Mouse (Mus musculus): ENCODE data around the gene Ptger3. TPM values are rescaled to one million over a fixed set of nuclear protein-coding genes. Genes with fewer than 3 reads are reported as not detected.

Gene Ptger3
- polyA plus RNA-seq (2014; fragmentation: Nextera tagmentation; extraction: Ambion mirVana): 10.0 and 13.9 TPM in 2 replicates

GRCm38 (mm10) chr3:157566725-157567565, at the start of gene Ptger3:
Gene Ptger3 (plus strand): TSS chr3:157566892.
- Histone ChIP-seq H3K4me1 (ENCODE audit: control insufficient read depth, insufficient read depth, low read length) (peaks cover 6% of the 10 kb centered on the region; the same call in 1 of the 2 replicates), H3K27me3 (ENCODE audit: control insufficient read depth, insufficient read depth, low read length) (peaks cover 12% of the 10 kb centered on the region; the same call in 1 of the 2 replicates), H3K36me3 (ENCODE audit: control insufficient read depth, insufficient read depth, low read length) (no peaks in the 10 kb centered on the region), H3K4me2 (replicated peaks; ENCODE audit: low read depth, low read length) (peak within 1 kb of the TSS; percentile 97), H3K9ac (replicated peaks; ENCODE audit: low read depth, low read length) (peak within 1 kb of the TSS; percentile 36), H3K4me3 (ENCODE audit: low read depth, low read length) (peak within 1 kb of the TSS; percentile 55), H3K9me3 (ENCODE audit: control insufficient read depth, low read depth, low read length) (no peaks in the 10 kb centered on the region), H3K27ac (ENCODE audit: low read length) (no peak within 1 kb of the TSS)
- ATAC-seq (ENCODE audit: insufficient number of reproducible peaks, insufficient read depth, low FRiP score, low read depth): peak; percentile 82
- WGBS: under 1% methylated on average over 84 of the region's 84 CpGs

- no peak for ATAC-seq (ENCODE audit: insufficient number of reproducible peaks, insufficient read depth, low FRiP score, low read depth)
- no peak overlapping the region for H3K9ac ChIP-seq (replicated peaks; ENCODE audit: low read depth, low read length)
- no peaks in the 10 kb centered on the region for H3K9me3 ChIP-seq (ENCODE audit: control insufficient read depth, low read depth, low read length)
Observed at GRCm38 (mm10) chr3:157517992-157518391, 48.7 kb upstream of the Ptger3 start.

GRCm38 (mm10) chr3:157520433-157520832, 46.3 kb upstream of the Ptger3 start:
- Histone ChIP-seq H3K4me3 (ENCODE audit: low read depth, low read length) (no peak overlapping the region), H3K27me3 (ENCODE audit: control insufficient read depth, insufficient read depth, low read length) (no peaks in the 10 kb centered on the region), H3K27ac (ENCODE audit: low read length) (no peak overlapping the region), H3K4me2 (replicated peaks; ENCODE audit: low read depth, low read length) (no peak overlapping the region), H3K36me3 (ENCODE audit: control insufficient read depth, insufficient read depth, low read length) (no peaks in the 10 kb centered on the region), H3K9ac (replicated peaks; ENCODE audit: low read depth, low read length) (no peak overlapping the region), H3K9me3 (ENCODE audit: control insufficient read depth, low read depth, low read length) (no peaks in the 10 kb centered on the region), H3K4me1 (ENCODE audit: control insufficient read depth, insufficient read depth, low read length) (no peaks in the 10 kb centered on the region)
- 4% methylated on average over 1 of the region's 1 CpGs for WGBS
- ATAC-seq (ENCODE audit: insufficient number of reproducible peaks, insufficient read depth, low FRiP score, low read depth): no peak

More at GRCm38 (mm10) chr3:157517992-157518391, 48.7 kb upstream of the Ptger3 start:
- 56% methylated on average over 2 of the region's 2 CpGs for WGBS
- Histone ChIP-seq H3K27ac (ENCODE audit: low read length) (no peak overlapping the region), H3K4me3 (ENCODE audit: low read depth, low read length) (no peak overlapping the region), H3K36me3 (ENCODE audit: control insufficient read depth, insufficient read depth, low read length) (no peaks in the 10 kb centered on the region), H3K4me1 (ENCODE audit: control insufficient read depth, insufficient read depth, low read length) (0 out of 2 replicates have a peak, but pooled peaks cover 2% of the 10 kb centered on the region), H3K27me3 (ENCODE audit: control insufficient read depth, insufficient read depth, low read length) (no peaks in the 10 kb centered on the region), H3K4me2 (replicated peaks; ENCODE audit: low read depth, low read length) (no peak overlapping the region)

GRCm38 (mm10) chr3:157523834-157524233, 42.9 kb upstream of the Ptger3 start:
- H3K27ac ChIP-seq (ENCODE audit: low read length): no peak overlapping the region
- no peak overlapping the region for H3K4me2 ChIP-seq (replicated peaks; ENCODE audit: low read depth, low read length)
- no peak overlapping the region for H3K9ac ChIP-seq (replicated peaks; ENCODE audit: low read depth, low read length)
- no peak for ATAC-seq (ENCODE audit: insufficient number of reproducible peaks, insufficient read depth, low FRiP score, low read depth)
- no peaks in the 10 kb centered on the region for H3K36me3 ChIP-seq (ENCODE audit: control insufficient read depth, insufficient read depth, low read length)
- no peaks in the 10 kb centered on the region for H3K27me3 ChIP-seq (ENCODE audit: control insufficient read depth, insufficient read depth, low read length)
- H3K4me1 ChIP-seq (ENCODE audit: control insufficient read depth, insufficient read depth, low read length): no peaks in the 10 kb centered on the region
- H3K4me3 ChIP-seq (ENCODE audit: low read depth, low read length): no peak overlapping the region
- no peaks in the 10 kb centered on the region for H3K9me3 ChIP-seq (ENCODE audit: control insufficient read depth, low read depth, low read length)
- WGBS: 54% methylated on average over 1 of the region's 1 CpGs

- Histone ChIP-seq H3K9me3 (ENCODE audit: control insufficient read depth, low read depth, low read length) (no peaks in the 10 kb centered on the region), H3K4me2 (replicated peaks; ENCODE audit: low read depth, low read length) (no peak overlapping the region), H3K36me3 (ENCODE audit: control insufficient read depth, insufficient read depth, low read length) (no peaks in the 10 kb centered on the region), H3K27ac (ENCODE audit: low read length) (no peak overlapping the region), H3K4me3 (ENCODE audit: low read depth, low read length) (no peak overlapping the region), H3K9ac (replicated peaks; ENCODE audit: low read depth, low read length) (no peak overlapping the region), H3K27me3 (ENCODE audit: control insufficient read depth, insufficient read depth, low read length) (0 out of 2 replicates have a peak, but pooled peaks cover 4% of the 10 kb centered on the region), H3K4me1 (ENCODE audit: control insufficient read depth, insufficient read depth, low read length) (peaks cover 8% of the 10 kb centered on the region; the same call in 1 of the 2 replicates)
- ATAC-seq (ENCODE audit: insufficient number of reproducible peaks, insufficient read depth, low FRiP score, low read depth): no peak
- WGBS: 81% methylated on average over 2 of the region's 2 CpGs
Observed at GRCm38 (mm10) chr3:157531585-157531984, 35.1 kb upstream of the Ptger3 start.

GRCm38 (mm10) chr3:157533964-157534785, 32.5 kb upstream of the Ptger3 start, which contains the start of gene Zranb2:
Gene Zranb2 (plus strand): TSS chr3:157534160.
- Histone ChIP-seq H3K27ac (ENCODE audit: low read length) (peak within 1 kb of the TSS; percentile 91), H3K4me1 (ENCODE audit: control insufficient read depth, insufficient read depth, low read length) (peaks cover 10% of the 10 kb centered on the region; the same call in 1 of the 2 replicates), H3K36me3 (ENCODE audit: control insufficient read depth, insufficient read depth, low read length) (peaks cover 12% of the 10 kb centered on the region), H3K9me3 (ENCODE audit: control insufficient read depth, low read depth, low read length) (no peaks in the 10 kb centered on the region), H3K4me3 (ENCODE audit: low read depth, low read length) (peak within 1 kb of the TSS; percentile 88), H3K27me3 (ENCODE audit: control insufficient read depth, insufficient read depth, low read length) (0 out of 2 replicates have a peak, but pooled peaks cover 4% of the 10 kb centered on the region), H3K9ac (replicated peaks; ENCODE audit: low read depth, low read length) (peak within 1 kb of the TSS; percentile 88), H3K4me2 (replicated peaks; ENCODE audit: low read depth, low read length) (peak within 1 kb of the TSS; percentile 74)
- ATAC-seq (ENCODE audit: insufficient number of reproducible peaks, insufficient read depth, low FRiP score, low read depth): peak; percentile 96
- WGBS: under 1% methylated on average over 86 of the region's 91 CpGs

GRCm38 (mm10) chr3:157534786-157535415, 31.8 kb upstream of the Ptger3 start:
- peaks cover 19% of the 10 kb centered on the region for H3K36me3 ChIP-seq (ENCODE audit: control insufficient read depth, insufficient read depth, low read length)
- 0 out of 2 replicates have a peak, but pooled peaks cover 4% of the 10 kb centered on the region for H3K27me3 ChIP-seq (ENCODE audit: control insufficient read depth, insufficient read depth, low read length)
- peaks cover 10% of the 10 kb centered on the region; the same call in 1 of the 2 replicates for H3K4me1 ChIP-seq (ENCODE audit: control insufficient read depth, insufficient read depth, low read length)
- ATAC-seq (ENCODE audit: insufficient number of reproducible peaks, insufficient read depth, low FRiP score, low read depth): peak; percentile 15; the same call in 1 of the 2 replicates
- peak overlapping the region; percentile 91 for H3K27ac ChIP-seq (ENCODE audit: low read length)
- H3K4me3 ChIP-seq (ENCODE audit: low read depth, low read length): peak overlapping the region; percentile 88
- no peaks in the 10 kb centered on the region for H3K9me3 ChIP-seq (ENCODE audit: control insufficient read depth, low read depth, low read length)
- peak overlapping the region; percentile 88 for H3K9ac ChIP-seq (replicated peaks; ENCODE audit: low read depth, low read length)
- 3% methylated on average over 15 of the region's 15 CpGs for WGBS
- H3K4me2 ChIP-seq (replicated peaks; ENCODE audit: low read depth, low read length): peak overlapping the region; percentile 74

GRCm38 (mm10) chr3:157549323-157549722, 17.4 kb upstream of the Ptger3 start:
- no peak for ATAC-seq (ENCODE audit: insufficient number of reproducible peaks, insufficient read depth, low FRiP score, low read depth)
- H3K27me3 ChIP-seq (ENCODE audit: control insufficient read depth, insufficient read depth, low read length): no peaks in the 10 kb centered on the region
- no peaks in the 10 kb centered on the region for H3K4me1 ChIP-seq (ENCODE audit: control insufficient read depth, insufficient read depth, low read length)
- H3K27ac ChIP-seq (ENCODE audit: low read length): no peak overlapping the region
- H3K4me3 ChIP-seq (ENCODE audit: low read depth, low read length): no peak overlapping the region
- no peak overlapping the region for H3K9ac ChIP-seq (replicated peaks; ENCODE audit: low read depth, low read length)
- H3K36me3 ChIP-seq (ENCODE audit: control insufficient read depth, insufficient read depth, low read length): peaks cover 38% of the 10 kb centered on the region
- H3K4me2 ChIP-seq (replicated peaks; ENCODE audit: low read depth, low read length): no peak overlapping the region
- H3K9me3 ChIP-seq (ENCODE audit: control insufficient read depth, low read depth, low read length): no peaks in the 10 kb centered on the region
- 82% methylated on average over 2 of the region's 2 CpGs for WGBS
